Mouse (Mus musculus) limb, embryonic 14.5 days (tissue): ENCODE measurements around the gene Ly6g6d. TPM values are rescaled to one million over a fixed set of nuclear protein-coding genes. Genes with fewer than 3 reads are reported as not detected.

Experiments
- ATAC-seq: fragments of 200-750 bp; cut with Nextera tagmentation; 2 replicates; pipeline ENCODE4 v1.8.0; 2017; ENCODE audit warnings: low read depth, moderate number of reproducible peaks, moderate TSS enrichment; ENCODE audit not compliant: low FRiP score
- DNase-seq: peaks from one replicate; pipeline ENCODE4 v3.0.0-alpha.2; 2015; ENCODE audit warnings: low spot score
- H3K27ac ChIP-seq: fragments of 300-500 bp; sonication (generic); replicated peaks from 2 replicates; pipeline ENCODE4 v1.5.1; 2014; ENCODE audit warnings: low read depth, mild to moderate bottlenecking, low read length, moderate library complexity, mixed read lengths
- H3K27me3 ChIP-seq: fragments of 300-500 bp; sonication (generic); 2 replicates; pipeline ENCODE4 v1.6.1; 2014; ENCODE audit warnings: low read length, mixed read lengths; ENCODE audit not compliant: control insufficient read depth, insufficient read depth
- H3K36me3 ChIP-seq: fragments of 300-500 bp; sonication (generic); 2 replicates; pipeline ENCODE4 v1.6.1; 2014; ENCODE audit warnings: mild to moderate bottlenecking, low read length, moderate library complexity, mixed read lengths; ENCODE audit not compliant: control insufficient read depth, insufficient read depth
- H3K4me1 ChIP-seq: fragments of 300-500 bp; sonication (generic); 2 replicates; pipeline ENCODE4 v1.6.1; 2014; ENCODE audit warnings: antibody characterized with exemption, low read length, mixed read lengths; ENCODE audit not compliant: control insufficient read depth, insufficient read depth
- H3K4me2 ChIP-seq: fragments of 300-500 bp; sonication (generic); replicated peaks from 2 replicates; pipeline ENCODE4 v1.6.1; 2014; ENCODE audit warnings: low read depth, mild to moderate bottlenecking, low read length, moderate library complexity; ENCODE audit not compliant: severe bottlenecking
- H3K4me3 ChIP-seq: fragments of 300-500 bp; sonication (generic); replicated peaks from 2 replicates; pipeline ENCODE4 v1.5.1; 2014; ENCODE audit warnings: low read length
- H3K9ac ChIP-seq: fragments of 300-500 bp; sonication (generic); 2 replicates; pipeline ENCODE4 v1.6.1; 2014; ENCODE audit warnings: mild to moderate bottlenecking, low read depth, low read length, moderate library complexity; ENCODE audit not compliant: severe bottlenecking
- H3K9me3 ChIP-seq: fragments of 300-500 bp; sonication (generic); 2 replicates; pipeline ENCODE4 v1.6.1; 2016; ENCODE audit warnings: low read length; ENCODE audit not compliant: control insufficient read depth
- POLR2A ChIP-seq: fragments of 200-500 bp; IDR thresholded peaks from 2 replicates; pipeline ENCODE4 v1.8.0; 2012; ENCODE audit warnings: inconsistent platforms, mild to moderate bottlenecking, moderate library complexity, borderline replicate concordance; ENCODE audit not compliant: insufficient read depth, insufficient read length; ENCODE audit errors: extremely low read depth
- WGBS: fragments of 180-500 bp; shearing (Covaris S2); extraction: QIAGEN DNeasy Blood & Tissue Kit; methylation state at CpG from one replicate; pipeline ENCODE4 v1.1.7; 2014; 5-methylcytosine and 5-hydroxymethylcytosine counted together
- polyA plus RNA-seq, 2 experiments: library from polyadenylated mRNA; depleted of rRNA in 1 of 2; stranded (reverse) in 1 of 2; unstranded in 1 of 2; fragments of >200 nt; fragmentation: Nextera tagmentation in 1 of 2; extraction: Ambion mirVana in 1 of 2; gene quantifications; 2 replicates each; pipeline versions ENCODE4 v1.2.1 to v1.2.3; 2012 to 2014

The Ly6g6d gene
- polyA plus RNA-seq, 2 experiments: 2.0 to 2.3 TPM

GRCm38 (mm10) chr17:35023221-35023620 lies 54.6 kb downstream of the Ly6g6d start:
- Histone ChIP-seq H3K36me3 (no peaks in the 10 kb centered on the region), H3K9me3 (no peaks in the 10 kb centered on the region), H3K4me1 (peaks cover 18% of the 10 kb centered on the region), H3K27ac (no peak overlapping the region), H3K4me2 (no peak overlapping the region), H3K27me3 (no peaks in the 10 kb centered on the region), H3K4me3 (no peak overlapping the region), H3K9ac (no peak overlapping the region)
- DNase-seq: no peak
- no peak for TF ChIP-seq POLR2A
- 77% methylated on average over 5 of the region's 5 CpGs for WGBS
- no peak for ATAC-seq

DNA sequence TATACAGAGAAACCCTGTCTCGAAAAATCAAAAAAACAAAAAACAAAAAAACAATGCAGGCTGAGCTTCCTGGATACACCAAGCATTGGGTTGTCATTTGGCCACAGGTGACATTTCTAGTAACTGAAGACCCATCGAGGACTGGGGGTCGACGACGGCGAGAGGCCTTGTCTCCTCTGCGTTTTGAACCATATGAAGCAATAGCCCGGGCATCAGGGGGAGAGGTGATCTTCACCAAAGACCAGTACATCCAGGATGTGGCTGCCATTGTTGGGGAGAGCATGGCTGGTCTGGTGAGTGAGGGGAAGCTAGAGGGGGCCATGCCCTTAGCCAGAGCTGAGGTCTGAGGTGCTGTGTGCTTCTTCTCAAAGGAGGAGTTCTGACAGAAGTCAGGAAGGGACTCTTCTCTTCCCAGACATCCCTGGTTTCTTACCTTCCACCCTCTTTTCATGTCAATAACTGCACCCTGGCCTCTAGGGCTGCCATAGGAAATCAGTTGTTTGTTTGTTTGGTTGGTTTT lies 55.3 kb downstream of the Ly6g6d start:
- no peaks in the 10 kb centered on the region for H3K27me3 ChIP-seq
- TF ChIP-seq POLR2A: no peak
- WGBS: 92% methylated on average over 8 of the region's 8 CpGs
- no peak overlapping the region for H3K4me3 ChIP-seq
- no peak overlapping the region for H3K27ac ChIP-seq
- DNase-seq (no peak), ATAC-seq (no peak)
- H3K9ac ChIP-seq: no peak overlapping the region
- no peaks in the 10 kb centered on the region for H3K36me3 ChIP-seq
- H3K4me1 ChIP-seq: peaks cover 16% of the 10 kb centered on the region
- H3K9me3 ChIP-seq: no peaks in the 10 kb centered on the region
- no peak overlapping the region for H3K4me2 ChIP-seq

GRCm38 (mm10) chr17:35021842-35022477 lies 55.9 kb downstream of the Ly6g6d start:
- peaks cover 2% of the 10 kb centered on the region; the same call in 1 of the 2 replicates for H3K36me3 ChIP-seq
- peaks cover 11% of the 10 kb centered on the region for H3K4me1 ChIP-seq
- ATAC-seq (no peak), DNase-seq (no peak)
- H3K27me3 ChIP-seq: no peaks in the 10 kb centered on the region
- H3K9me3 ChIP-seq: no peaks in the 10 kb centered on the region
- no peak overlapping the region for H3K4me2 ChIP-seq
- H3K9ac ChIP-seq: no peak overlapping the region
- 66% methylated on average over 6 of the region's 6 CpGs for WGBS
- no peak for TF ChIP-seq POLR2A
- no peak overlapping the region for H3K27ac ChIP-seq
- H3K4me3 ChIP-seq: no peak overlapping the region

Other genes with a start within 250 kb of the Ly6g6d start
Only the 30 nearest of the 46 such genes appear.
- 22.8 and 25.6 TPM in 2 replicates for gene Hspa1b, start 118.8 kb downstream of the Ly6g6d start, polyA plus RNA-seq (2012; rRNA removed)
- gene Hspa1b, start 118.8 kb downstream of the Ly6g6d start, polyA plus RNA-seq (2014; fragmentation: Nextera tagmentation; extraction: Ambion mirVana): 1.6 and 2.2 TPM in 2 replicates
- gene Gm20481, start 108.2 kb downstream of the Ly6g6d start, polyA plus RNA-seq (2012; rRNA removed): not detected in 2 replicates
- not detected in 2 replicates for gene Gm20481, start 108.2 kb downstream of the Ly6g6d start, polyA plus RNA-seq (2014; fragmentation: Nextera tagmentation; extraction: Ambion mirVana)
- 6.5 and 7.1 TPM in 2 replicates for gene Hspa1a, start 105.9 kb downstream of the Ly6g6d start, polyA plus RNA-seq (2012; rRNA removed)
- gene Hspa1a, start 105.9 kb downstream of the Ly6g6d start, polyA plus RNA-seq (2014; fragmentation: Nextera tagmentation; extraction: Ambion mirVana): 9.5 and 9.6 TPM in 2 replicates
- 0.44 and 0.47 TPM in 2 replicates for gene Hspa1l, start 105.4 kb downstream of the Ly6g6d start, polyA plus RNA-seq (2012; rRNA removed)
- gene Hspa1l, start 105.4 kb downstream of the Ly6g6d start, polyA plus RNA-seq (2014; fragmentation: Nextera tagmentation; extraction: Ambion mirVana): 0.85 and 1.4 TPM in 2 replicates
- 186 and 233 TPM in 2 replicates for gene Lsm2, start 96.2 kb downstream of the Ly6g6d start, polyA plus RNA-seq (2012; rRNA removed)
- gene Lsm2, start 96.2 kb downstream of the Ly6g6d start, polyA plus RNA-seq (2014; fragmentation: Nextera tagmentation; extraction: Ambion mirVana): 170 and 178 TPM in 2 replicates
- gene Vars, start 77.1 kb downstream of the Ly6g6d start, polyA plus RNA-seq (2012; rRNA removed): 163 and 216 TPM in 2 replicates
- 88.3 and 100 TPM in 2 replicates for gene Vars, start 77.1 kb downstream of the Ly6g6d start, polyA plus RNA-seq (2014; fragmentation: Nextera tagmentation; extraction: Ambion mirVana)
- 0.64 and 0.85 TPM in 2 replicates for gene Vwa7, start 61.5 kb downstream of the Ly6g6d start, polyA plus RNA-seq (2012; rRNA removed)
- 0.11 and 0.15 TPM in 2 replicates for gene Vwa7, start 61.5 kb downstream of the Ly6g6d start, polyA plus RNA-seq (2014; fragmentation: Nextera tagmentation; extraction: Ambion mirVana)
- 12.0 and 15.2 TPM in 2 replicates for gene Sapcd1, start 50.0 kb downstream of the Ly6g6d start, polyA plus RNA-seq (2012; rRNA removed)
- gene Sapcd1, start 50.0 kb downstream of the Ly6g6d start, polyA plus RNA-seq (2014; fragmentation: Nextera tagmentation; extraction: Ambion mirVana): 12.5 and 13.7 TPM in 2 replicates
- 6.4 and 6.5 TPM in 2 replicates for gene Msh5, start 31.3 kb downstream of the Ly6g6d start, polyA plus RNA-seq (2012; rRNA removed)
- 3.4 and 3.5 TPM in 2 replicates for gene Msh5, start 31.3 kb downstream of the Ly6g6d start, polyA plus RNA-seq (2014; fragmentation: Nextera tagmentation; extraction: Ambion mirVana)
- gene Clic1, start 28.1 kb downstream of the Ly6g6d start, polyA plus RNA-seq (2012; rRNA removed): 229 and 236 TPM in 2 replicates
- 103 and 108 TPM in 2 replicates for gene Clic1, start 28.1 kb downstream of the Ly6g6d start, polyA plus RNA-seq (2014; fragmentation: Nextera tagmentation; extraction: Ambion mirVana)
- gene Ddah2, start 19.0 kb downstream of the Ly6g6d start, polyA plus RNA-seq (2012; rRNA removed): 271 and 326 TPM in 2 replicates
- gene Ddah2, start 19.0 kb downstream of the Ly6g6d start, polyA plus RNA-seq (2014; fragmentation: Nextera tagmentation; extraction: Ambion mirVana): 358 and 403 TPM in 2 replicates
- 3.4 and 5.5 TPM in 2 replicates for gene Ly6g6c, start 12.7 kb downstream of the Ly6g6d start, polyA plus RNA-seq (2012; rRNA removed)
- 10.4 and 22.3 TPM in 2 replicates for gene Ly6g6c, start 12.7 kb downstream of the Ly6g6d start, polyA plus RNA-seq (2014; fragmentation: Nextera tagmentation; extraction: Ambion mirVana)
- 0.45 and 0.47 TPM in 2 replicates for gene Mpig6b, start 11.9 kb downstream of the Ly6g6d start, polyA plus RNA-seq (2012; rRNA removed)
- gene Mpig6b, start 11.9 kb downstream of the Ly6g6d start, polyA plus RNA-seq (2014; fragmentation: Nextera tagmentation; extraction: Ambion mirVana): 0.64 and 1.3 TPM in 2 replicates
- gene Ly6g6e, start 1.2 kb downstream of the Ly6g6d start, polyA plus RNA-seq (2012; rRNA removed): 14.2 and 14.8 TPM in 2 replicates
- gene Ly6g6e, start 1.2 kb downstream of the Ly6g6d start, polyA plus RNA-seq (2014; fragmentation: Nextera tagmentation; extraction: Ambion mirVana): 18.0 and 28.4 TPM in 2 replicates
- gene Ly6g6f, start 7.5 kb upstream of the Ly6g6d start, polyA plus RNA-seq (2012; rRNA removed): 0.14 and 0.73 TPM in 2 replicates
- 0.28 TPM in 1 of 2 replicates, not detected in the other for gene Ly6g6f, start 7.5 kb upstream of the Ly6g6d start, polyA plus RNA-seq (2014; fragmentation: Nextera tagmentation; extraction: Ambion mirVana)
- gene Abhd16a, start 11.2 kb upstream of the Ly6g6d start, polyA plus RNA-seq (2012; rRNA removed): 98.6 and 157 TPM in 2 replicates
- 78.0 and 88.3 TPM in 2 replicates for gene Abhd16a, start 11.2 kb upstream of the Ly6g6d start, polyA plus RNA-seq (2014; fragmentation: Nextera tagmentation; extraction: Ambion mirVana)
- not detected in 2 replicates for gene Ly6g5c, start 30.2 kb upstream of the Ly6g6d start, polyA plus RNA-seq (2012; rRNA removed)
- gene Ly6g5c, start 30.2 kb upstream of the Ly6g6d start, polyA plus RNA-seq (2014; fragmentation: Nextera tagmentation; extraction: Ambion mirVana): not detected in 2 replicates
- gene Ly6g5b, start 37.4 kb upstream of the Ly6g6d start, polyA plus RNA-seq (2012; rRNA removed): 2.1 and 3.5 TPM in 2 replicates
- gene Ly6g5b, start 37.4 kb upstream of the Ly6g6d start, polyA plus RNA-seq (2014; fragmentation: Nextera tagmentation; extraction: Ambion mirVana): 0.59 and 0.68 TPM in 2 replicates
- 13.6 and 15.1 TPM in 2 replicates for gene Gpank1, start 43.4 kb upstream of the Ly6g6d start, polyA plus RNA-seq (2012; rRNA removed)
- 17.5 and 20.0 TPM in 2 replicates for gene Gpank1, start 43.4 kb upstream of the Ly6g6d start, polyA plus RNA-seq (2014; fragmentation: Nextera tagmentation; extraction: Ambion mirVana)
- gene Csnk2b, start 44.0 kb upstream of the Ly6g6d start, polyA plus RNA-seq (2012; rRNA removed): 181 and 250 TPM in 2 replicates
- 275 and 308 TPM in 2 replicates for gene Csnk2b, start 44.0 kb upstream of the Ly6g6d start, polyA plus RNA-seq (2014; fragmentation: Nextera tagmentation; extraction: Ambion mirVana)
- gene D17H6S53E, start 48.3 kb upstream of the Ly6g6d start, polyA plus RNA-seq (2012; rRNA removed): 5.7 and 6.6 TPM in 2 replicates
- gene D17H6S53E, start 48.3 kb upstream of the Ly6g6d start, polyA plus RNA-seq (2014; fragmentation: Nextera tagmentation; extraction: Ambion mirVana): 6.4 and 8.2 TPM in 2 replicates
- gene Apom, start 54.0 kb upstream of the Ly6g6d start, polyA plus RNA-seq (2012; rRNA removed): 1.1 and 1.7 TPM in 2 replicates
- 0.26 TPM in 1 of 2 replicates, not detected in the other for gene Apom, start 54.0 kb upstream of the Ly6g6d start, polyA plus RNA-seq (2014; fragmentation: Nextera tagmentation; extraction: Ambion mirVana)
- gene Bag6, start 57.1 kb upstream of the Ly6g6d start, polyA plus RNA-seq (2012; rRNA removed): 265 and 361 TPM in 2 replicates
- 76.2 and 82.8 TPM in 2 replicates for gene Bag6, start 57.1 kb upstream of the Ly6g6d start, polyA plus RNA-seq (2014; fragmentation: Nextera tagmentation; extraction: Ambion mirVana)
- gene Prrc2a, start 86.8 kb upstream of the Ly6g6d start, polyA plus RNA-seq (2012; rRNA removed): 404 and 512 TPM in 2 replicates
- 192 and 196 TPM in 2 replicates for gene Prrc2a, start 86.8 kb upstream of the Ly6g6d start, polyA plus RNA-seq (2014; fragmentation: Nextera tagmentation; extraction: Ambion mirVana)
- gene Aif1, start 98.0 kb upstream of the Ly6g6d start, polyA plus RNA-seq (2012; rRNA removed): 4.0 and 4.8 TPM in 2 replicates
- 13.1 and 15.7 TPM in 2 replicates for gene Aif1, start 98.0 kb upstream of the Ly6g6d start, polyA plus RNA-seq (2014; fragmentation: Nextera tagmentation; extraction: Ambion mirVana)
- 21.8 and 24.4 TPM in 2 replicates for gene Lst1, start 110.4 kb upstream of the Ly6g6d start, polyA plus RNA-seq (2012; rRNA removed)
- 23.2 and 29.2 TPM in 2 replicates for gene Lst1, start 110.4 kb upstream of the Ly6g6d start, polyA plus RNA-seq (2014; fragmentation: Nextera tagmentation; extraction: Ambion mirVana)
- 1.7 and 3.0 TPM in 2 replicates for gene Ltb, start 116.4 kb upstream of the Ly6g6d start, polyA plus RNA-seq (2012; rRNA removed)
- gene Ltb, start 116.4 kb upstream of the Ly6g6d start, polyA plus RNA-seq (2014; fragmentation: Nextera tagmentation; extraction: Ambion mirVana): 1.1 and 1.4 TPM in 2 replicates
- 1.1 and 1.3 TPM in 2 replicates for gene Tnf, start 123.9 kb upstream of the Ly6g6d start, polyA plus RNA-seq (2012; rRNA removed)
- 0.28 and 0.73 TPM in 2 replicates for gene Tnf, start 123.9 kb upstream of the Ly6g6d start, polyA plus RNA-seq (2014; fragmentation: Nextera tagmentation; extraction: Ambion mirVana)
- gene Lta, start 127.3 kb upstream of the Ly6g6d start, polyA plus RNA-seq (2012; rRNA removed): 0.36 and 0.39 TPM in 2 replicates
- 0.14 TPM in 1 of 2 replicates, not detected in the other for gene Lta, start 127.3 kb upstream of the Ly6g6d start, polyA plus RNA-seq (2014; fragmentation: Nextera tagmentation; extraction: Ambion mirVana)
- gene Gm16181, start 142.8 kb upstream of the Ly6g6d start, polyA plus RNA-seq (2012; rRNA removed): 0.26 TPM in 1 of 2 replicates, not detected in the other
- gene Gm16181, start 142.8 kb upstream of the Ly6g6d start, polyA plus RNA-seq (2014; fragmentation: Nextera tagmentation; extraction: Ambion mirVana): not detected in 2 replicates